Mouse (Mus musculus): ENCODE results near the gene Dohh. TPM values are rescaled to one million over a fixed set of nuclear protein-coding genes. Genes with fewer than 3 reads are reported as not detected.

The Dohh gene
- 10 to 100 TPM; 52.0 to 56.2 TPM for total RNA-seq (2021)

GRCm38 (mm10) chr10:81383802-81384604 lies at the start of gene Dohh, which contains the start of gene Gm48551:
Gene Dohh (plus strand): TSS chr10:81384428.
Gene Gm48551 (plus strand): TSS chr10:81384466.
- peak; percentile 97 for DNase-seq (ENCODE audit: low spot score)
- intact Hi-C loops (cut with DNase I), result no loop called here

GRCm38 (mm10) chr10:81335393-81336340 lies 48.6 kb upstream of the Dohh start:
- intact Hi-C loops (cut with DNase I), result no loop called here
- no peak for DNase-seq (ENCODE audit: low spot score)

- DNase-seq (ENCODE audit: low spot score), result no peak
- intact Hi-C loops (cut with DNase I), result no loop called here
Observed at GRCm38 (mm10) chr10:81336558-81336957, 47.7 kb upstream of the Dohh start.

- DNase-seq (ENCODE audit: low spot score), result no peak
- intact Hi-C loops (cut with DNase I), result loop anchor here (2.0 kb wide), 1 partner anchor 50 kb away; the partner anchor contains the start of gene Tjp3
Observed at GRCm38 (mm10) chr10:81340551-81341332, 43.5 kb upstream of the Dohh start.

GRCm38 (mm10) chr10:81341333-81341949 lies 42.8 kb upstream of the Dohh start:
- no peak for DNase-seq (ENCODE audit: low spot score)
- intact Hi-C loops (cut with DNase I), result loop anchor here (2.0 kb wide), 1 partner anchor 51 kb away; the partner anchor contains the start of gene Tjp3

GRCm38 (mm10) chr10:81342686-81343505 lies 41.3 kb upstream of the Dohh start, which contains the start of gene Gipc3:
Gene Gipc3 (minus strand): TSS chr10:81343266.
- intact Hi-C loops (cut with DNase I), result loop anchor here (2.0 kb wide), 1 partner anchor 20 kb away; no protein-coding TSS in a partner anchor
- DNase-seq (ENCODE audit: low spot score), result no peak

- DNase-seq (ENCODE audit: low spot score), result no peak
- intact Hi-C loops (cut with DNase I), result no loop called here
Observed at GRCm38 (mm10) chr10:81344421-81345161, 39.6 kb upstream of the Dohh start.

- DNase-seq (ENCODE audit: low spot score), result no peak
- intact Hi-C loops (cut with DNase I), result no loop called here
Observed at GRCm38 (mm10) chr10:81345162-81345534, 39.1 kb upstream of the Dohh start.

- intact Hi-C loops (cut with DNase I), result no loop called here
- no peak for DNase-seq (ENCODE audit: low spot score)
Observed at GRCm38 (mm10) chr10:81346453-81347067, 37.7 kb upstream of the Dohh start.

GRCm38 (mm10) chr10:81349146-81349545 lies 35.1 kb upstream of the Dohh start:
- no peak for DNase-seq (ENCODE audit: low spot score)
- intact Hi-C loops (cut with DNase I), result no loop called here

GRCm38 (mm10) chr10:81349961-81350350 lies 34.3 kb upstream of the Dohh start:
- intact Hi-C loops (cut with DNase I), result no loop called here
- DNase-seq (ENCODE audit: low spot score), result no peak

GRCm38 (mm10) chr10:81350351-81351063 lies 33.7 kb upstream of the Dohh start, which contains the start of gene Hmg20b:
Gene Hmg20b (minus strand): TSS chr10:81350480.
- peak; percentile 99 for DNase-seq (ENCODE audit: low spot score)
- intact Hi-C loops (cut with DNase I), result no loop called here

GRCm38 (mm10) chr10:81351678-81352291 lies 32.4 kb upstream of the Dohh start:
- no peak for DNase-seq (ENCODE audit: low spot score)
- intact Hi-C loops (cut with DNase I), result no loop called here

- intact Hi-C loops (cut with DNase I), result no loop called here
- DNase-seq (ENCODE audit: low spot score), result no peak
Observed at GRCm38 (mm10) chr10:81354738-81355477, 29.3 kb upstream of the Dohh start.

GRCm38 (mm10) chr10:81355533-81355932 lies 28.7 kb upstream of the Dohh start:
- DNase-seq (ENCODE audit: low spot score), result no peak
- intact Hi-C loops (cut with DNase I), result no loop called here

All from heart, postnatal 25 days (tissue).